Mouse (Mus musculus) left cerebral cortex, adult 2 months (tissue): ENCODE results near the gene Thumpd3. TPM values are rescaled to one million over a fixed set of nuclear protein-coding genes. Genes with fewer than 3 reads are reported as not detected.

Experiments
- DNase-seq, 2 experiments: peaks; one replicate each; pipeline ENCODE4 v3.0.0; 2021 to 2022; ENCODE audit warnings: low spot score in 2 of 2, mixed read lengths in 1 of 2; ENCODE audit errors: extremely low spot score in 1 of 2
- H3K27ac ChIP-seq: fragments of 200-600 bp; 2 replicates; pipeline ENCODE4 v1.8.1; 2022
- H3K4me3 ChIP-seq: fragments of 200-600 bp; 2 replicates; pipeline ENCODE4 v1.8.1; 2022
- CTCF ChIP-seq: fragments of 200-600 bp; IDR thresholded peaks from 2 replicates; pipeline ENCODE4 v1.8.1; 2022; ENCODE audit warnings: antibody characterized with exemption, mild to moderate bottlenecking, moderate library complexity
- intact Hi-C: fragments of 180-260 bp; cut with DNase I; formaldehyde crosslinking; loops from one replicate; pipeline ENCODE4 v1.15.1; 2025
- total RNA-seq, 2 experiments: library from RNA; stranded (reverse); gene quantifications; 2 replicates each; pipeline ENCODE4 v1.2.3; 2021

Thumpd3 gene
- total RNA-seq, 2 experiments from 2014 or later, result 28.2 to 28.9 TPM

- intact Hi-C loops, result loop anchor here (10.0 kb wide), 1 partner anchor 404 kb away; the partner anchor contains the start of gene Jagn1
- DNase-seq, result no peak
- Histone ChIP-seq H3K27ac (no peak overlapping the region), H3K4me3 (no peak overlapping the region)
- TF ChIP-seq CTCF, result no peak
Measured at GRCm38 (mm10) chr6:113040319-113040718, 5.7 kb upstream of the Thumpd3 start.

DNA sequence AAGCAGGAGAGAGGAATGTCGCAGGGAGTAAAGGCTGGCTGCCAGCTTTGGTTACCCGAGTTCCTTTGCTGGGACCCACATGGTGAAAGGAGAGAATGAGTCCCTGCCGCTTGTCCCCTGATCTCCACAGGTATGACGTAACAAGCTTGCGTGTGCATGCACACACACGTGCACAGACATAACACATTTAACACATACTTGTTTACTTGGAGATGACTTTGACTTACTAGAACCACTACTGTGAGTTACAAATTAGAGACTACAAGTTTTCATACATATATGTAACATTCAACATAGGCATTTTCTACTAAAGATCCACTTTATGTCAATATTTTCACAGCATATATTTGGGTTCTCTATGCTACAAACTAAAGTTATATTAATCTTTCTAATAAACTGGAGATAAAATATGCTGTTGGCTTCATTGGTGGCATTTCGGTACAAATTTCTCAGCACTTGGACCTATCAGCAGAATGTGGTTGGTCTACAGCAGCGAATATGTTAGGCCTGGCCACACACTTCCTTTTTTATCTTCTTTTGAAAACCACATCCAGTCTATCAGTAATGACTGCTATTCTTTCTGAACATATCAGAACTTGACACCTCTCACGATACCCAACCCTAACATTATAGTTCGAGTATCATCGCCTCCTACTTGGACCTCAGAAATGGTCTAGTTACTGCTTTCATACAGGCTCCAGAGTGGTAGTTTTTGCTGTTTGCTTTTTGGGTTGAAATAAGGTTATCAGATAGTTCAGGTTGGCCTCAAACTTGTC, 4.6 kb upstream of the Thumpd3 start:
- TF ChIP-seq CTCF, result no peak
- intact Hi-C loops, result loop anchor here (10.0 kb wide), 1 partner anchor 403 kb away; the partner anchor contains the start of gene Jagn1
- Histone ChIP-seq H3K4me3 (no peak overlapping the region), H3K27ac (no peak overlapping the region)
- DNase-seq, result no peak

DNA sequence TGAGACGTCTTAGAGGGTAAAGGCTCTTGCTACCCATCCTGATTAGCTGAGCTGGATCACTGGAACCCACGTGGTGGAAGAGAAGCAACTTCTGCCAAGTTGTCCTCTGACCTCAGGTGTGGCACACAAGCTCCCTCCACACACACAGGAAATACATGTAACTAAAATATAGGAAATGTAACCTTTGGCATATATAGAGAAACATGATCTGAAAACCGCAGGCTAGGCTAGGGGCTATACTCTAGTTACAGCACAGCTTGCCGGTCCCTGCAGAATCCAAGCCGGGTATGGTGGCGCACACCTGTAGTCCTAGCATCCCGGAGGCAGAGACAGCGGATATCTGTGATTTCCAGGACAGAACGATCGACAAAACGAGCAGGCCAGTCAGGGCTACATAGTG, 450 bp upstream of the Thumpd3 start:
- no peak for DNase-seq
- intact Hi-C loops, result loop anchor here (5.0 to 10.0 kb wide), 4 partner anchors 192 to 399 kb away; partner anchors contain the start of genes Arpc4, Brpf1, Jagn1 and Mtmr14
- peak overlapping the region; percentile 83 for H3K27ac ChIP-seq
- H3K4me3 ChIP-seq, result peak overlapping the region; percentile 76
- no peak for TF ChIP-seq CTCF

DNA sequence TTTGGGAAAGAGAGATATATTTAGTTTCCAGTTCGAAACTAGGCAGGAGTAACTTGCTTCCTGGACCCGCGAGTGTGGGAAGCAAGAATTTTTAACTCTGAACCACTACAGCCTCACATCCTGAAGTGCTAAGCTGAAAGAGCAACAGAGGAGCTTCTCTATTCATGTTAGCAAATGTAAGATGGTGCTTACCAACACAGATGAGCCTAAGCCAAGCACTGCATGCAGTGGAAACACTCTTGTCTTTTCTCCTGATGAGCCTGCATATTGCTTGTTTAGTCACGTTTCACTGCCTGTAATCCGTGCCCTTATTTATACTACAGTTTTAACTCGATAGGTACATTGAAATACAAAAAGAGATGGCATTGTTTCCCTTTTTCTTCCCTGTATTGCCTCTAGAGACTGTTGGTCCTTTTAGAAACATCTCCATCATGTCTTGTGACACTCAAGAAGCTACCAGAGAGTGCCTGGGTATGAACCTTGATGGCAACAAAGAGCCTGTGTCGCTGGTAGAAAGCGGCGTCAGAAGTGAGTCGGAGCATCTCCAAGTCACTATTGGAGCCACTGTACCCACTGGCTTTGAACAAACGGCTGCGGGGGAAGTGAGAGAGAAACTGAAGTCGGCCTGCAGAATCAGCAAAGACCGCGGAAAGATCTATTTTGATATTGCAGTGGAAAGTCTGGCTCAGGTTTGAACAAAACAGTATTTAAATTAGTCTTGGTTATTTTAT, 1.2 kb downstream of the Thumpd3 start:
- intact Hi-C loops, result loop anchor here (5.0 to 10.0 kb wide), 4 partner anchors 190 to 398 kb away; partner anchors contain the start of genes Arpc4, Brpf1, Jagn1 and Mtmr14
- peak overlapping the region; percentile 76 for H3K4me3 ChIP-seq
- DNase-seq, result no peak
- TF ChIP-seq CTCF, result no peak
- no peak overlapping the region; the same call in 1 of the 2 replicates for H3K27ac ChIP-seq

- TF ChIP-seq CTCF, result no peak
- intact Hi-C loops, result loop anchor here (5.0 to 10.0 kb wide), 4 partner anchors 189 to 396 kb away; partner anchors contain the start of genes Arpc4, Brpf1, Jagn1 and Mtmr14
- Histone ChIP-seq H3K27ac (no peak overlapping the region), H3K4me3 (no peak overlapping the region)
- no peak for DNase-seq
Measured at GRCm38 (mm10) chr6:113048371-113048770, 2.3 kb downstream of the Thumpd3 start.

DNA sequence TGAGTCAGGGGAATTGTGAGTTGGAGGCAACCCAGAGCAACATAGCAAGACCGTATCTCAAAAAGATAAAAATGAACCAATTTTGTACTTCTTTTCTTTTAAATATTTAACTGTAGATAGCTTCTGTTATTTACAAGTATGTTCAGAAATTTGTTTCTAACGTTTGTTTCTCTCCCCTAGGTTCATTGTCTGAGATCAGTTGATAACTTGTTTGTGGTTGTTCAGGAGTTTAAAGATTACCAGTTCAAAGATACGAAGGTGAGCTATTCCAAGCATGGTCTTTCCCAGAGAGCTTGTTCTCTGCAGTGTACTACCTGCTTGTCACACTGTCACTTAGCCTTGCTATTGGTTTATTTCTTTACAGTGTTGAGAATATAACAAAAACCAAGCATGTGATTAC, 3.1 kb downstream of the Thumpd3 start:
- no peak overlapping the region for H3K4me3 ChIP-seq
- no peak overlapping the region for H3K27ac ChIP-seq
- intact Hi-C loops, result loop anchor here (5.0 to 10.0 kb wide), 4 partner anchors 188 to 396 kb away; partner anchors contain the start of genes Arpc4, Brpf1, Jagn1 and Mtmr14
- TF ChIP-seq CTCF, result no peak
- no peak for DNase-seq

GRCm38 (mm10) chr6:113052972-113053371, 6.9 kb downstream of the Thumpd3 start:
- TF ChIP-seq CTCF, result no peak
- intact Hi-C loops, result loop anchor here (5.0 kb wide), 1 partner anchor 54 kb away; no protein-coding TSS in a partner anchor
- H3K4me3 ChIP-seq, result no peak overlapping the region
- DNase-seq, result no peak
- H3K27ac ChIP-seq, result no peak overlapping the region

- DNase-seq, result no peak
- Histone ChIP-seq H3K27ac (no peak overlapping the region), H3K4me3 (no peak overlapping the region)
- intact Hi-C loops, result loop anchor here (5.0 kb wide), 1 partner anchor 53 kb away; no protein-coding TSS in a partner anchor
- no peak for TF ChIP-seq CTCF
Measured at GRCm38 (mm10) chr6:113054552-113055107, 8.6 kb downstream of the Thumpd3 start.

DNA sequence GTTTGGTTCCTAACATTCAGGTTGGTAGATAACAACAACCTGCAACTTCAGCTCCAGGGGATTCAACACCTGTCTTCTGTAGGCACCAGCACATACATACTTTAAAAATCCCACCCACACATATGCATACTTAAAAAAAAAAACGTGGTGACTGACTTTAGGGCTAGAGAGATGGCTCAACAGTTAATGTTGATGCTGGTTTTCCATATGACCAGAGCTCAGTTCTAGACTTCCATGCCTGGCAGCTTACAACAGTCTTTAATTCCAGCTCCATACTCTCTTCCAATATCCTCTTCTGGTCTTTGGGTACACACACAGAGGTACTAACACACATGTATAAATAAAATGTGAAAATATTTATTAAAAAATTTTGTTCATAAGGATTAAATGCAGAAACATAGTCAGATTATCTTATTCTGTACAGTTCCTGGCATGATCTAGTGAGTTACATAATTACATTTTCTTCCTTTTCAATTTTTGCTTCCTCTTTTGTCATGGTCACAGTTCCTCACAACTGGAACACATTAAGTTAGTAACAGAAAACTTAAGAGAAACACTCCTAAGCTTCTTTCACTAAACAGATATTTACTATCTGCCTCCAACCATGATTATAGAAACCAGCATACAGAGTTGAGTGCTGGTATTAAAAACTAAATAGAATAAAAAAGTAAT, 15.0 kb downstream of the Thumpd3 start:
- intact Hi-C loops, result no loop called here
- no peak for TF ChIP-seq CTCF
- Histone ChIP-seq H3K27ac (no peak overlapping the region), H3K4me3 (no peak overlapping the region)
- DNase-seq, result no peak

- no peak for DNase-seq
- intact Hi-C loops, result no loop called here
- H3K27ac ChIP-seq, result no peak overlapping the region
- no peak for TF ChIP-seq CTCF
- no peak overlapping the region for H3K4me3 ChIP-seq
Measured at GRCm38 (mm10) chr6:113062253-113062652, 16.2 kb downstream of the Thumpd3 start.

- H3K4me3 ChIP-seq, result no peak overlapping the region
- TF ChIP-seq CTCF, result no peak
- no peak overlapping the region for H3K27ac ChIP-seq
- intact Hi-C loops, result no loop called here
- DNase-seq, result no peak
Measured at GRCm38 (mm10) chr6:113063363-113063762, 17.3 kb downstream of the Thumpd3 start.
